Mouse (Mus musculus) G1E (cell line): Measurements from ENCODE around the gene Shank3.

ENCODE experiments used
- CTCF ChIP-seq: IDR thresholded peaks from 2 replicates; pipeline ENCODE4 v1.5.1; 2012; ENCODE audit warnings: low read depth, low read length, inconsistent platforms, mixed read lengths
- GATA1 ChIP-seq: IDR thresholded peaks from 2 replicates; pipeline ENCODE4 v1.6.1; 2012; ENCODE audit warnings: borderline replicate concordance, low read length, inconsistent platforms, mixed read lengths
- TAL1 ChIP-seq: conservative IDR thresholded peaks from 2 replicates; pipeline ENCODE4 v1.6.1; 2012; ENCODE audit warnings: low read depth, low read length, inconsistent platforms, mixed read lengths

GRCm38 (mm10) chr15:89488182-89488581, 11.2 kb upstream of the Shank3 start:
- TF ChIP-seq CTCF (no peak), TAL1 (no peak), GATA1 (no peak)
